Mouse (Mus musculus) embryonic fibroblast, embryonic 13.5 days (primary cell): ENCODE results near the gene Med12l.

ENCODE experiments used
- CTCF ChIP-seq: IDR thresholded peaks from 2 replicates; pipeline ENCODE4 v1.5.1; 2011; ENCODE audit warnings: mild to moderate bottlenecking, control low read depth, low read length, moderate library complexity, borderline replicate concordance; ENCODE audit not compliant: insufficient read depth
- POLR2A ChIP-seq: IDR thresholded peaks from 2 replicates; pipeline ENCODE4 v1.6.1; 2011; ENCODE audit warnings: low read depth, mild to moderate bottlenecking, control low read depth, low read length, moderate library complexity

- no peak for TF ChIP-seq POLR2A
- TF ChIP-seq CTCF: no peak
These were observed 273.0 kb downstream of the Med12l start for GRCm38 (mm10) chr3:59278620-59279019.
